Mouse (Mus musculus) lung, adult 2 months (tissue): ENCODE data around the gene Tbc1d12. TPM values are rescaled to one million over a fixed set of nuclear protein-coding genes. Genes with fewer than 3 reads are reported as not detected.

Experiments
- DNase-seq: peaks from one replicate; pipeline ENCODE4 v3.0.0; 2022
- H3K4me1 ChIP-seq: fragments of 200-500 bp; 2 replicates; pipeline ENCODE4 v1.6.1; 2011; ENCODE audit warnings: low read length; ENCODE audit not compliant: control insufficient read depth, insufficient read depth
- H3K4me3 ChIP-seq: fragments of 200-500 bp; replicated peaks from 2 replicates; pipeline ENCODE3; 2011; ENCODE audit warnings: low read depth, mild to moderate bottlenecking, control low read depth, low read length; ENCODE audit errors: extremely low read depth
- CTCF ChIP-seq: fragments of 200-500 bp; IDR thresholded peaks from 2 replicates; pipeline ENCODE4 v1.5.1; 2011; ENCODE audit warnings: mild to moderate bottlenecking, low read length, control low read depth; ENCODE audit not compliant: insufficient read depth
- POLR2A ChIP-seq: fragments of 200-500 bp; IDR thresholded peaks from 2 replicates; pipeline ENCODE4 v1.6.1; 2011; ENCODE audit warnings: low read depth, mild to moderate bottlenecking, control low read depth, low read length, borderline replicate concordance; ENCODE audit errors: extremely low read depth
- WGBS: fragments of 180-500 bp; shearing (Covaris S2); methylation state at CpG from one replicate; pipeline ENCODE4 v1.1.7; 2018; 5-methylcytosine and 5-hydroxymethylcytosine counted together
- polyA plus RNA-seq: library from polyadenylated mRNA; depleted of rRNA; stranded (reverse); fragments of >200 nt; gene quantifications from 2 replicates; pipeline ENCODE4 v1.2.3, GENCODE M21; 2012; rRNA removed

Tbc1d12 gene
- polyA plus RNA-seq, 1 experiment: 3.5 TPM

- no peak overlapping the region for H3K4me3 ChIP-seq
- 85% methylated on average over 2 of the region's 2 CpGs for WGBS
- DNase-seq: no peak
- H3K4me1 ChIP-seq: no peaks in the 10 kb centered on the region
- no peak for TF ChIP-seq POLR2A
- TF ChIP-seq CTCF: no peak
These were observed 108.4 kb downstream of the Tbc1d12 start for GRCm38 (mm10) chr19:38944590-38945307.

Other genes with a start within 250 kb of the Tbc1d12 start
- 1.9 and 2.7 TPM in 2 replicates for gene Noc3l, start 17.3 kb upstream of the Tbc1d12 start, polyA plus RNA-seq
- 0.12 and 0.44 TPM in 2 replicates for gene Hells, start 94.3 kb downstream of the Tbc1d12 start, polyA plus RNA-seq
- 0.08 and 1.9 TPM in 2 replicates for gene Cyp2c55, start 170.4 kb downstream of the Tbc1d12 start, polyA plus RNA-seq
- 0.18 and 0.45 TPM in 2 replicates for gene Cyp2c65, start 224.4 kb downstream of the Tbc1d12 start, polyA plus RNA-seq